Mouse (Mus musculus): ENCODE results near the gene Gm17509. TPM values are rescaled to one million over a fixed set of nuclear protein-coding genes. Genes with fewer than 3 reads are reported as not detected.

Gene Gm17509
- polyA plus RNA-seq (2012; rRNA removed; ENCODE audit: low replicate concordance): 0.13 TPM in 1 of 2 replicates, not detected in the other

DNA sequence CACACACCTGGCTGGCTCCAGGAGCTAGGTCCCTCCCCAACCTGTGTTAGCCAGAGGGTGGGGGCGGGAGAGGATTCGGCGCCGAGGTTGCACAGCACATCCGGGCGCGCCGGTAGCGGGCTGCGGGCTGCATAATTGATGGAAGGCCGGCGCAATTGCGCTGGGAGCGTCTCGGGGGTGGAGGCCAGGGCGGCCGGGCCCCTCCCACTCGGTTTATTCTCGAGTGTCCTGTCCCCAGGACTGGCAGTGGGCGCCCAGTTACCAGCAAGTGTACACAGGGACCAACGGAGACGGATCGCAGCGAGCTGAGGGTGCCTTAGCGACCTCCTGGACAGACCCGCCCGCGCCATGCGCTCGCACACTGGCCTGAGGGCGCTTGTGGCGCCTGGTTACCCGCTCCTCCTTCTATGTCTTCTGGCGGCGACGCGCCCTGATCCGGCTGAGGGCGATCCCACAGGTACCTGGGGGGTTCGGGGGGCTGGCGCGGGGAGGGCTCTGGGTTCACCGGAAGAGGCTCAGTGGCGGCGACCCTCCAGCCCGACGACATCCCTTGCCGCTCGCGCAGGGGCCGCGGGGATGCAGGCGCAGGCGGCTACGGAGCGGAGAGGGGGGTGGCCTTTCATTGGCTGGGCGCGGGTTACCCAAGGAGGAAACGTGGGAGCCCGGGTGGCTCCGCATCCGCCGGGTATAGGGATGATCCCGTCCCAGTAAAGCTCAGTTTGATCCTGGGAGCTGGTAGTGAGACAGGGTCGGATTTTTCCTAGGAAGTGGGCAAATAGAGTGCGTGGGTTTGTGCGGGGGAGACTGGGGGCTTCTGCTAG is at the start of gene Gm17509:
TSS of gene Gm17509 (minus strand) at position 575 of the 821 bp plus-strand sequence.

DNA sequence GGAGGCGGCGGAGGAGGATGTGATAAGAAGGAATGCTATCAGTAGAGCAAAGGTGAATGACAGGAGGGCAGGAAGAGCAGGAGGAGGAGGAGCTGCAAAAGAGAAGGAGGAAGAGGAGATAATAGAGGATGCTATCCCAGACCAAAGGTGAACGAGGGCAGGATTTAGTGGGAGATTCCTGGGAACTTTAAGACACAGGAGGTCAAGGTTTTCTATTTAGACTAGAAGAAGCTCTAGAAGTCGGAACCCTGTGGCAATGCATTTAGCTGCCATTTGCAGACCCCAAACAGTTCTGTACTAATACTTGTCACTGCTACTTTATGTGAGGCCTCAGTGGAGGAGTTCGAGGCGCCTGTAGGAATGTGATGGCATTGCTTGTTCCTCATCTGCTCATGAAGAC is 12.6 kb downstream of the Gm17509 start, which contains the start of gene Emb:
TSS of gene Emb (plus strand) at position 301 of the 400 bp plus-strand sequence.

Other genes starting within 250 kb of the Gm17509 start
- 6.1 and 12.3 TPM in 2 replicates for gene Parp8, start 195.5 kb downstream of the Gm17509 start, polyA plus RNA-seq (2012; rRNA removed; ENCODE audit: low replicate concordance)
- gene Emb, start 12.5 kb downstream of the Gm17509 start, polyA plus RNA-seq (2012; rRNA removed; ENCODE audit: low replicate concordance): 6.5 and 30.4 TPM in 2 replicates

Data from subcutaneous adipose tissue, adult 2 months (tissue).